Mouse (Mus musculus) layer of hippocampus, adult 8-10 months (tissue): ENCODE data around the gene Gadl1. TPM values are rescaled to one million over a fixed set of nuclear protein-coding genes. Genes with fewer than 3 reads are reported as not detected.

Source experiments
- DNase-seq, 2 experiments: peaks; one replicate each; pipeline ENCODE4 v3.0.0; 2022; ENCODE audit warnings: low spot score in 2 of 2
- total RNA-seq, 4 experiments: library from RNA; stranded (reverse); gene quantifications; 2 replicates each; pipeline ENCODE4 v1.2.4; 2022

The Gadl1 gene
- 1 to 10 TPM in 2 of 4 experiments, under 1 TPM in 2; 0.45 to 2.3 (median 1.5) TPM for total RNA-seq

DNA sequence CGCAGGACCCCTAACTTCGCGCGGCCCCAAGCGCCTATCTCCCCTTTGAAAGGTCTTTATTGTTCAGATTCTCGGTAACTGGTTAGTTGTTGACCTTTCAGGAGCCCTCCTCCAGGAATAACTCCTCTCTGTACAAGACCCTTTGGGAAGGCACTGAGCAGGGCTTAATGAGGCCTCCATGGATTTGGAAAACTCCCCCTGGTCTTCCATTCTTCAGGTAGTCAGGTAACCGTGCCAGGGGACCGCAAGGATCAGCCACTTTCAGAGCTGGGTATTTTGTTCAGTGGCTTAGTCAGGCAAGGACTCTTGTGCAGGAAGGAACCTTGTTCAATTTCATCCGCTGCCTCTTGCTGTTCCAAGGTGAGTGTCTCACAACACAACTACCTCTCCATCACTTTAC is at the start of gene Gadl1:
TSS of gene Gadl1 (plus strand) at position 301 of the 400 bp plus-strand sequence.
- DNase-seq: no peak

DNA sequence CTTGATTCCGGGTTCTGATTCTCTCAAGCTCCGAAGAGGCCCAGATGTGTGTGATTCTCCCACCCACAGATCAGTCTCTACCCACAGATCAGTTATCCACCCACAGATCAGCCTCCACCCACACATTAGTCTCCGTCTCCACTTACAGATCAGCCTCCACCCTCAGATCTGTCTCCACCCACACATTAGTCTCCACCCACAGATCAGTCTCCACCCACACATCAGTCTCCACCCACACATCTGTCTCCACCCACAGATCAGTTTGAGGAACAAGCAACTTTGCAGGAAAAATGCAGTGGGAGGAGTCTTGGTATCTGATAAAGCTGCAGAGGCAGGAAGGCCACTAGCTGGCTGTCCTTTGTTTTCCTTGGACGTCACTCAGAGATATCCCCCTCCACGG is 46.5 kb upstream of the Gadl1 start:
- DNase-seq: no peak

DNA sequence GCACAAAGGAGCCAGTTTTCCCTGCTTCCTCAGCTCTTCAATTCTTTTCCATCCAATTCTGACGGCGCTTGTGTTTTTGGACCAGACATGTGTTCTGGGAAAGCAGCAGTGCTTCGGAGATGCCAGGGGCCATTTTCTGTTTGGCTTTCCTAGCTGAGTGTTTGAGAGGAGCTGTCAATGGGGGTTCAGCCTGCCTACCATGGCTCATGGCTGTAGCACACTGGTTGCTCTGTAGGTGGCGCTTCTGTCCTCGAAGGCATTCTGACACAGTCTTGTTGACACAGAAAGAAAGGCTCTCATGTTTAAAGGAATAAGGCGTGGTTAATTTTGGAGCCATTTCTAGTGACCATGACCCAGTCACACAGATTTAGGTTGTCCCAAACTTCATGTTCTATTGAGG is 45.9 kb upstream of the Gadl1 start:
- DNase-seq: no peak

DNA sequence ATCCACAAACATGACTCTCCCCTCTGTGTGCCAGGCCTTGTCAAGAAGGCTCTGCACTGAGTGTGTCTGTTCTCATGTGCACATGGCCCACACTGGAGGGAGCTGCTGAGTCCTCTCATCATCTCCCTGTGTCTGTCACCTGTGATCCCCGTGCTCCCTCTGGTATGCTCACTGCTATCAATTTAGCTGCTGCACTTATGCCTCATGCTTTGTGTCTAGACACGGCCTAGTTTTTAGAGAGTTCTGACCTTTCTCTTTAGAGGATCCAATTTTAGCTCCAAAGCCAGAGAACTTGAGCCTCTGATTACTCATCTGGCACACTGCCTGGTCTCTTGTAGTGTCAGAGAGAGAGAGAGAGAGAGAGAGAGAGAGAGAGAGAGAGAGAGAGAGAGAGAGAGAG is 42.0 kb upstream of the Gadl1 start:
- DNase-seq: no peak

DNA sequence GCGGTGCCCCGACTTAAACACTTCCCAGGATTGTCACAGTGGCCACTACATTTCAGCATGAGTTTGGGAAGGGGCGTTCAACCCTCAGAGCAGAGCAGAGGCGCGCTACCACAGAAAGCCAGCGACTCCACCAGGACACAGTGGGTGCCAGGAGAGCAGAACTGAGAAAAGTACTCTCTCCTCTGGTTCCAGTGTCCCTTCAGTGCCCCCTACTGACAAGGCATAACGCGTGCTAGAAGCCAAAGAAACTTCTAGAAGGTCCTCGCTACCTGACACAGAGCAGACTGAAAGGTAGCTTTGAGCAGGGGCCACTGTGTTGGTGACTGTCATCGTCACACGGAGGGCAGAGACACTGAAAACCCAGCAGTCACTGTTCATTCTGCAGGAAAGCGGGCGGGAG is 39.1 kb upstream of the Gadl1 start:
- DNase-seq: peak in 1 of 2 experiments; percentile 22

DNA sequence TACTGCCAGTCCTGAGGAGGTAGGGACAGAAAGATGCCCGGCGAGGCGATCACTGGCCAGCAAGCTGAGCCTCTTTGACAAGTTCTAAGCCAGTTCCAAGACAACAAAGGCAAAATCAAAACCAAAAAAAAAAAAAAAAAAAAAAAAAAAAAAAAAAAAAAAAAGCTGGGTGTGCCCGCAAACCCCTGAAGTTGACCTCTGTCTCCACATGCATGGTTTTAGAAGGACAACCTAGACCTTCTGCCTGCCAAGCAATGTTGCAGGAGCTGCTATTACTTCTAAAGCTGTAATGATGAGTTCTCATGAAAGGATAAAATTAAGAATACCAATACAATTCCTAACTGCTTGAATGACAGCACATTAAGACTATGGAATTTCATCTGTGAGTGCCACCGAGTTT is 38.6 kb upstream of the Gadl1 start:
- no peak for DNase-seq

DNA sequence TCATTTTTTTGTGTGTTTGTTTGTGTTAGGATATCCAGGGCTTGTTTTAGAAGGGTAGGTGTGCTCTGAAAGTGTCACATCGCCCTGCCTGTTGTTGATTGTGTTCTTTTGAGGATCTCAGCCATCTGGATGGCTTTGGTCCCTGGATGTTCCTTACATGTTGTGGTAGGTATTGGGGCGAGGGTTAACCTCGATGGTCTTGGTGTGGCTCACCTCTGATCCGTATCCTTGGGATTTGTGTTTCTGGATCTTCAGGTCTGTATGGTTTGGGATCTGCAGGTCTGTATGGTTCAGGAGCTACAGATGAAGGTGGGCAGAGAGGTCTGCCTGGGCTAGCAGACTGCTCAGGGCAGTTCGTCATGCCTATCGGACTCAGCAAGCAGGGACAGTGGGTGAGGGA is 28.8 kb upstream of the Gadl1 start:
- no peak for DNase-seq

DNA sequence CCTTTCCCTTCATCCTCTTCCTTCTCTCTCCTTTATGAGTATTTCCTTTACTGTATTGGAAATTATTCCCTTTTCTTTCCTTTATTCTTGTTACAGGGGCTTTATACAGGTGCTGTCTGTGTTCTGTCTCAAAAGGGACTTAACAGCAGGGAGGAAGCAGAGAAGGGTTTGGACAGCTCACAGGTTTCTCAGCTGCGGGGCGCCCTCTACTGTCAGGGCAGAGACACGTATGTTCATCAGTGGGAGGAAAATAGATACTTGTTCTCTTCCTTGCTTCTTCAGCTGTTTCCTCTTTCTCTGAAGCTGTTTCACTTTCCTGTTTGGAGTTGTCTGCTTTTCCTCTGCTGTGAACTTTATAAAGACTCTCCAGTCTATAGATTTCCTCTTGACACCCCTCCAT is 28.1 kb upstream of the Gadl1 start:
- peak in 1 of 2 experiments; percentile 18 for DNase-seq

DNA sequence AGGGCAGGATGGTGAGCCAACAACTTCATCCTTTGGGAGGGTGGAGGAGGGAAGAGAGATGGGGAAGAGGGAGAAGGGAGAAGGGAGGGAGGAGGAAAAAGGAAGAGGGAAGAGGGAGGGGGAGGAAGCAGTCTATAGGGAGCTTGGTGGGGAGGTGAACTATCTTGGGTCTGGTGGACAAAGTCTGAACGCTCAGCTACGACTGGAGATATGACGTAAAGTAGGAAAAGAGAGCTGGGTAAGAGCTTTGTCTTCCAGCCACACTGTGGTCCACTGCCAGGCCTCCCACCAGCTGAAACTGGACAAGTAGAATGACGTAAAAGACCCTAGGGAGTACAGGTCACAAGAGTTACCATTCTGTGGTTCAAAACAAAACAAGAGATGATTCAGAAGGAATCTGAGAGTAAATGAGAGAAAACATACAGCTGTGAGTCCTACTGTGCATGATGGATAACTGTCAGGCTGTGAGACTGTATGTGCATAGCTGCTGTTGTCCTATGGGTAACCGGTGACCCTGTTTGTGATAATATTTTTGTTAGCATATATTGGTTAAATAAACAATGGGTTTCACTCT is 26.5 kb upstream of the Gadl1 start:
- no peak for DNase-seq

DNA sequence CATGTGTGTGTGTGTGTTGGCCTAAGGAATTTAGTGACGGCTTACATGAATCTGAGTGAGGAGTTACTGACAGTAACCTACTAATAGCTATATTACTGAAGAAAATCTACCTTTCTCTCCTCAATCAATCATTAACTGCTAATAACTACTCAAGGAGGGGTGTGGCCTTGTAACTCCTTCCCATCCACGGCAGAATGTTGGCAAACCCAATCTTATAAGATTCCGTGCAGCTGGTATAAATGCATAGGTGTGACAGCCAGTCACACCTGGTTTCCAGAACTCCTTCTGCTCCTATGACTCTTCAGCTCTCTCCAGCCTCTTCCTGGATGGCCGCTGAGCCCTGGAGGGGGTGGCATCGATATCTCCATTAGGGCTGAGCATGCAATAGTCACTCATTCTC is 25.8 kb upstream of the Gadl1 start:
- DNase-seq: no peak

DNA sequence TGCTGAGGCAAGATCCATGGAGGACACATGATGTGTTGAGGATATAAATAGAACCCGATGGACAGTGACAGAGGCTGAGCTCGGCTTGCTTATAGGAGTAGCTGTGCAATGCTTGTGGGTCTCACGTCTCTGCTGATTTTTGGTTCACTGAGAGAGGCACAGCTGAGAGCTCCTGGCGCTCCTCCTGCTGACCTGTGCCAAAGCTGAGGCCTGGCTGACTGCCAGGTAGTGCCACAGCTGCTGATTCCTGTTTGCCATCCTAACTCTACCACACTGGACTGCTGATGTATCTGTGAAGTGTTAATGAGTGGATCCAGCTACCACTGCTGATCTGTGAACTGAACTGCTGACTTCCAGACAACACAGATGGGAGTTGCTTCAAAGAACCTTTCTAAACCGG is 21.7 kb upstream of the Gadl1 start:
- no peak for DNase-seq

DNA sequence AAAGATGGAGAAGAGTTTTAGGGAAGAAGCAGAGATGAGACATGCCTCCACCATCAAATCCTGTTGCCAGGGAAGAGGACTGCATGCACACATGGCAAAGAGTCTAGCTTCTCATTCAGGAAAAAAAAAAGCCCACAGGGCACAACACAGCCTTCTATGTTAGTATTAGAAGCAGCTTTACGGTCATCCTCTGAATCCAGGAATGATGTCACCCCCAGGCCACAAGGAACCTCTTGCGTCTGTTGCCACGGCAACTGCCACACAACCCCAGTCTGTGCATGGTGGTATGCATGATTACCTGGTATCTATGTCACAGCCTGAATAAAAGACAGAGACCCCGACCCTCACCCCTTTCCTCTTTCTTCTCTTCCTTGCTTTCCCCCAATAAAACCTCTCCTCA is 16.1 kb upstream of the Gadl1 start:
- DNase-seq: no peak

DNA sequence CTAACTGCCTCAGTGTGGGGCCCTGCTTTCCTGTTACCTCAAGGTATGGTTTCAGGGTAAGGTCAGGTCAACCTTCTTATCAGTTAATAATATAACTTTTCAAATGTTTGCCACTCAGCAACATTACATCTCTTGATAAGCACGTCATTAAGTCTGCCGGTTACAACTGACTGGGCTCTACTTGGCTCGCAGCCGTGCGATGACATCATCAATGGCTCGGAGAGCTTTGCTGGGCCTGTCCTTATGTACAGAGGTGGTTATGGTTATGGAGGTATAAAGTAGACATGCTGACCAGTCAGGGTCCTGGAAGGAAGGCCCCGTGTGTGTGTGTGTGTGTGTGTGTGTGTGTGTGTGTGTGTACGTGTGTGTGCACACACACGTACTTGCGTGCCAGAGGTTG is 15.3 kb upstream of the Gadl1 start:
- DNase-seq: no peak

DNA sequence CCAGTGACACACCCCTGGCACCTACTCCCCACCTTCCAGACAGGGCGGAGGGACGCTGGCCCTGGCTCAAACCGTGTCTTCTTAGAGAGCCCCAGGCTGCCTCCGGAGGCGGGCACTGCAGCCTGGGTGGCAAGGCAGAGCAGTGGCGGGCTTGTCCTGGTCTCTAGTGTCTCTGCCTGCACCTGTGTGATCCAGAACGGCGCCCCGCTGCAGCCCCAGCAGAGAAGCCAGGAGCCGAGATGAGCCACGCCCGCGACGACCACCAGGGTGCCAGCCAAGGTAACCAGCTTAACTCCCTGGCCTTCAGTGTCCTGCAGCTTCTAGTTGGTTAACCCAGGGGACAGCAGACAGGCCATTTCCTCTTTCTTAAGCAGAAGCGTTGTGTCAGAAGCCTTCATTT is 930 bp upstream of the Gadl1 start:
- no peak for DNase-seq

DNA sequence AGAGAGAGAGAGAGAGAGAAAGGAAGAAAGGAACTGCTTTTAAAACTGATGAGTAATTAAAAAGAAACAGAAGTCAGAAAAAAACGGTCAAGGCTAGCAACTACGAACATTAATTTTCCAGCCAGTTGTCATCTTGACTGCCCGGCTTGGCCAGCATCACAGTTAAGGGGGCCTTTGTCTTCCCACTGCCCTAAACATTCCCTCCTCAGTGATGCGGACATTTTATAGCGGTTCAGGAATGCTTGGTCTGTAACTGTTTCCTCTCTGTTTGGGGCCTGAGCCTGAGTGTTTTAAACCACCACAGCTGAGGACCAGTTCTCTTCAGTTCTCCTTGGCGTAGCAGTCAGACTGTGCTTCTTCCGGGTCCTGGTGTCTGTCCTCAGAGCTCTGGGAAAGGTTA is 4.8 kb downstream of the Gadl1 start:
- no peak for DNase-seq

DNA sequence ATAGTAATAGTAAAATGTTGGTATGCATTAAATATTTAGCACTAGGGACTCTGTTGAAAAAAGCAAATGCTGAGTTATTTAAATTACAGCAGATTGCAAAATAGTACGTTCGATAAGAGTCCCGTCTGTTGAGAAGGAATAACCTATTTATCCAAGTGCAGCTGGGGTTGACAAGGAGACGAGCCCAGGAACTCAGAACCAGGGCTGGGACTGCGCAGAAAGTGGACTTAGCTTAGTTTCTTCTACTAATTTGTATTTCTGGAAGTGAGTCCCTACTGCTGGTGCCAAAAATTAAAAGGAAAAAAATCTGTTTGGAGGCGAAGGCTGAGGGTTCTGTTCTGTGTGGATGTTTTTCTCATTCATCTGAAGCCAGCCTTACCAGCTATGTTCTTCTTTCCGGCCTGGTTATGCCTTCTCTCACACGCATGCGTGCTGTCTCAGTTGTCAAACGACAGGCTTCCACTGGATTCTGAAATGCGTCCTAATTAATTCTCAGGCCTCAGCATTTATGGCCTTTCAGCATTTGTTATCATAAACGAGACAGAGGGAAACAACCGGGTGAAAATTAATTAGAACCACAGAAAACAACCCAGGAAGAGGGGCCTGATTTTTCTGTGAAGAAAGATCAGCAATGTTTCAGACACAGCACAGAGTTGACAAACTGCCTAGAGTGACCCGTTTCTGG is 6.5 kb downstream of the Gadl1 start:
- peak; percentile 32 to 41 for DNase-seq

DNA sequence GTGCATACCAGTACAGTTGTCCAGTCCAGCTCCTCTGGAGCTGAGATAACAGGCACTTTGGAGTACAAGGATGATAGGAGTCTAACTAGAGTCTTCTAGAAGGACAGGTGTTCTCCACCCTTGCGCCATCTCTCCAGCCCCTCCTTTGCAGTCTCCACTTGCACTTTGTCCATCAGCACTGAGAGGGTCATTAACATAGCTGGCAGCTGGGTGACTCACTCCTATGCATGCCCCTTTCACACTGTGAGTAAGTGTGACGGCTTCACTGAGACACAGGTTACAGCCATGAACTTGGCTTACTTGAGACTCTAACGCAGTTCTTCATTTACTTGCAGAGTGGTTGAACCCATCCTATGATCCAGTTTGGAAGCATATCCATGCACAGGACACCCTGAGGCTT is 10.5 kb downstream of the Gadl1 start:
- no peak for DNase-seq

DNA sequence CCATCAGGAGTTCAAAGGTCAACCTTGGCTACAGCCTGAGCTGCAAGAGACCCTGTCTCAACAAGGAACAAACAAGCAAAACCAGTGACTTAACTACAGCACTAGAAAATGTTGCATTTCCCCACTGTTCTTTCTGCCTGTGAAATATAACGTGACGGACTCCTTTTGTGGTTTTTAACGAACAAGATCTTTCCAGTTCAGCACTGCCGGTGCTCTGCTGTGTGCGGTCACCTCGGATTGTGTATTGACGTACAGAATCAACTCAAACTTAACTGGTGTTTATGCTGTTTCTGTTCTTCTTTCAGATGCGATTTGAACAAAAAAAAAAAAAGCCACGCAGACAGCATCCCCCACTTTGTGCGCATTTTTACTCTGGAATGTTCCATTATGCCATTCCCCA is 13.4 kb downstream of the Gadl1 start:
- no peak for DNase-seq

DNA sequence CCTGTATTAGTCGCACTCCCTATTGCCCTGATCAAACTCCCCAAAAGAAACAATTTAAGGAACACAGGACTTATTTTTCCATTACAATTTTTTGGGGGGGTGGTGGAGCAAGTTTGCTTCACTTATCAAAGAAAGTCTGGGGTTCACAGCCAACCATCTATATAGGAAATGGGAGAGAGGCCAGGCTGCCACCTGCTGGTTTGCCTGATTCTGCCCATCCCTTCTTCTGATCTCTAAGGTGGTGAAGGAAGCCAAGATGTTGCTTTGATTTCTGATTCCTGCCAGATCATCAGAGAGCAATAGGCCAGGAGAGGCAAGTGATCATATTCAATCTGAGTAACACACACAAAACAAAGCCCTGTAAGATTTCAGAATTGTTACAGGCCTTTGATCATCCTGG is 14.8 kb downstream of the Gadl1 start:
- DNase-seq: no peak

DNA sequence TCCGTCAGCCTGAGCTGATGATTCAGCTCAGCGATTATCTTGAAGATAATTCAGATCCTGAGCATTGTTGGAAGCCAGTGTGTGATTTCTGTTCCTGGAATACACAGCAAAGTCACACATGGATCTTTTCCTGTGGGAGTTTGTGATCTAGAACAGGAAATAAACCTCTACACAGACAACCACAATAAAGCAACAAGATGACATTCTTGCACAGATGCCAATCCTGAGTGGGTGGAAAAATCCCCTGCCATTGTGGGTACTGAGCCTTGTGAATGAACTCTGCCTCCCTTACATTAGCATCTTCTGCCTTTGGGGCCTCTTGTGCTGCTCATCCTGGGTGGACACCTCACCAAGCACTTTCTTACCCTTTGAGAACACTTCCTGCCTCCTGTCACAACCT is 22.5 kb downstream of the Gadl1 start:
- no peak for DNase-seq

DNA sequence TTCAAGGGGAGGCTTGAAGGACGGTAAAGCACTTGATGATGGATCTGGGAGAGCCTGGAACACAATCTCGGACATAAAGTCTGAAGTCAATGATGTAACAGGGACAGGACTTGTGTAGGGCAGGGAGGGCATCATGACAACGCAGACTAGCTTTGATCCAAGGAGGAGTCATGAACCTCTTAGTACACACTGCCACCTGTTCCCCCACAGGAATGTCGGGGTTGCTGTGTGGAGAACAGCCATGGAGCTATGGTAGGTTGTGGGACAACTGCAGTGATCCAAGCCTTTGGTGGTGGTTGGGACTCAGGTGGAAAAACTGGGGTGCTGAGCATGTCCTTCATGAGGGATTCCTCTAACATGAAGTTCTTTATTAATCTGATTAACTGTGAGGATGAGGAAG is 23.5 kb downstream of the Gadl1 start:
- DNase-seq: no peak

DNA sequence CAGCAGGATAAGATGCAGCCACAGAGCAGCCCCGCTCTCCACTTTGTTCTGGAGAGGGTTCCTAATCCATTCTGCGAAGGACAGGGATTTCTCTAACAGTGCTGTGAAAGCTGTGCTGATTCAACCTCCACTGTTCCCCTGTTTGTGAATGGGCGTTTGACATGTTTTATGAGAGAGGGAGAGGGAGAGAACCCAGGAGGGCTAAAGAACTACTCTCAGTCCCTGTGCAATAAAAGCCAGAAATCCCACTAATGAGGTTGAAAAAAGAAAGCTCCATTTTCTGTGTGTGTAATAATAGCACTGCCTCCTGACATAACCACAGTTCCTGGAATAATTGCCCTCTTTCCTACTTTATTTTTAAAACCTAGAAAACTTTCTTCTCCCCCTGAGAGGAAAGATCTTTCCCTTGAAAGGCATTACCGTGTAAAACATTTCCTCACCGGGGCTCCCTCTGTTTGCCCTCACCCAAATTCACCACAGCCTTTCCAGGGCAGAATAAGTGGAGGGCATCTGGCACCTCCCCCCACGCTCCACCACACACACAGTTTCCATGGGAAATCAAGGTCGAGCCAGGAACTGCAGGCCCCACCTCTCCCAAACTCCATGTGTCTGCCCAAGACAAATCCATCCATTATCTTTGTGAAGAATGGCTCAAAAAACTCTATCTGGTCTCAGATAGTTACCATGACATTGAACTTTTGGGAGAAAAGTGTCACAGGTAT is 24.1 kb downstream of the Gadl1 start:
- DNase-seq: no peak

DNA sequence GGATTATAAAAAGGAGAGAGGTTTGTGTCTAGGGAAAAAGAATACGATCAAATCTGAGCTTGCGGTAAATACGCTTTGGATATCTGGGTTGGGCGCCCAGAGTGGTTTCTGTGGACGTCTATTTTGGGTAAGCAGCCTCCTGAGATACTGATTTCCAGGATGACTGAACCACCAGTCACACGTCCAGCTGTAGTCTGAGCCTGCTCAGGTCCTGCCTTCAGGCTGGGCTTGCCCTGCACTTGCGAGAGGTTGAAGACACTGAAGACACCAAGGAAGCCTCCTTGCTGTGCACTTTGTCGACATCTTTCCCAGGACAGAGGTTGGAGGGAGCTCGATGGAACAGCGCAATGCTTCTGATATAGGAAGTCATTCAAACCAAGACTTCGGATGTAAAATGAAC is 25.0 kb downstream of the Gadl1 start:
- DNase-seq: no peak
